Mouse (Mus musculus) ES-Bruce4 (cell line): Measurements from ENCODE around the gene Tspan13. TPM values are rescaled to one million over a fixed set of nuclear protein-coding genes. Genes with fewer than 3 reads are reported as not detected.

Source experiments
- H3K27ac ChIP-seq: 2 replicates; pipeline ENCODE4 v1.5.1; 2012; ENCODE audit warnings: low read length, inconsistent platforms; ENCODE audit not compliant: insufficient read depth
- H3K27me3 ChIP-seq: 2 replicates; pipeline ENCODE4 v1.6.1; 2012; ENCODE audit warnings: mild to moderate bottlenecking, low read length, inconsistent platforms; ENCODE audit not compliant: control insufficient read depth, poor library complexity, insufficient read depth, severe bottlenecking
- H3K36me3 ChIP-seq: 2 replicates; pipeline ENCODE4 v1.6.1; 2012; ENCODE audit warnings: inconsistent platforms, mild to moderate bottlenecking, low read length, moderate library complexity; ENCODE audit not compliant: control insufficient read depth, poor library complexity, insufficient read depth, severe bottlenecking
- H3K4me1 ChIP-seq: one replicate; pipeline ENCODE4 v1.8.1; 2011; ENCODE audit warnings: low read length; ENCODE audit not compliant: control insufficient read depth, insufficient read depth
- H3K4me3 ChIP-seq: 2 replicates; pipeline ENCODE4 v1.5.1; 2011; ENCODE audit warnings: low read depth, mild to moderate bottlenecking, low read length
- H3K9ac ChIP-seq: 2 replicates; pipeline ENCODE4 v1.6.1; 2012; ENCODE audit warnings: low read depth, mild to moderate bottlenecking, inconsistent platforms; ENCODE audit not compliant: poor library complexity, severe bottlenecking
- H3K9me3 ChIP-seq: replicated peaks from 2 replicates; pipeline ENCODE4 v1.6.1; 2012; ENCODE audit warnings: mild to moderate bottlenecking, low read length, inconsistent platforms; ENCODE audit not compliant: control insufficient read depth, poor library complexity, insufficient read depth, severe bottlenecking
- CTCF ChIP-seq: IDR thresholded peaks from one replicate; pipeline ENCODE4 v1.8.1; 2011; ENCODE audit warnings: low read depth, low read length
- EP300 ChIP-seq: IDR thresholded peaks from 2 replicates; pipeline ENCODE4 v1.6.1; 2011; ENCODE audit warnings: low read depth, low read length; ENCODE audit not compliant: insufficient read depth
- POLR2A ChIP-seq: IDR thresholded peaks from one replicate; pipeline ENCODE4 v1.8.1; 2011; ENCODE audit warnings: low read length; ENCODE audit not compliant: insufficient read depth
- polyA plus RNA-seq: library from polyadenylated mRNA; stranded (reverse); fragments of >200 nt; gene quantifications from 2 replicates; pipeline ENCODE4 v1.2.4, GENCODE M21; 2011; ENCODE audit warnings: low read depth; ENCODE audit not compliant: missing spikeins, insufficient read depth, insufficient read length

Tspan13 gene
- polyA plus RNA-seq, 1 experiment, result 37.8 TPM

GRCm38 (mm10) chr12:36019572-36019971 is 22.7 kb downstream of the Tspan13 start:
- Histone ChIP-seq H3K27ac (no peak overlapping the region), H3K4me3 (no peak overlapping the region), H3K36me3 (no peaks in the 10 kb centered on the region), H3K9ac (no peak overlapping the region), H3K4me1 (peaks cover 2% of the 10 kb centered on the region), H3K9me3 (no peaks in the 10 kb centered on the region), H3K27me3 (no peaks in the 10 kb centered on the region)
- TF ChIP-seq EP300, result no peak
- no peak for TF ChIP-seq CTCF
- no peak for TF ChIP-seq POLR2A

GRCm38 (mm10) chr12:36017791-36018190 is 24.5 kb downstream of the Tspan13 start:
- Histone ChIP-seq H3K27ac (no peak overlapping the region), H3K27me3 (no peaks in the 10 kb centered on the region), H3K9ac (no peak overlapping the region), H3K4me1 (peaks cover 2% of the 10 kb centered on the region), H3K9me3 (no peaks in the 10 kb centered on the region), H3K36me3 (no peaks in the 10 kb centered on the region), H3K4me3 (no peak overlapping the region)
- TF ChIP-seq CTCF, result peak; percentile 18
- no peak for TF ChIP-seq POLR2A
- TF ChIP-seq EP300, result no peak

GRCm38 (mm10) chr12:36013216-36013910 is 28.9 kb downstream of the Tspan13 start:
- Histone ChIP-seq H3K4me3 (no peak overlapping the region), H3K36me3 (no peaks in the 10 kb centered on the region), H3K9ac (no peak overlapping the region), H3K27ac (no peak overlapping the region), H3K4me1 (no peaks in the 10 kb centered on the region), H3K27me3 (no peaks in the 10 kb centered on the region), H3K9me3 (no peaks in the 10 kb centered on the region)
- TF ChIP-seq POLR2A (no peak), EP300 (no peak)

- H3K9ac ChIP-seq, result no peak overlapping the region
- H3K36me3 ChIP-seq, result no peaks in the 10 kb centered on the region
- TF ChIP-seq POLR2A, result no peak
- TF ChIP-seq CTCF, result no peak
- TF ChIP-seq EP300, result no peak
- no peak overlapping the region for H3K4me3 ChIP-seq
- H3K27ac ChIP-seq, result no peak overlapping the region
- no peaks in the 10 kb centered on the region for H3K9me3 ChIP-seq
- H3K4me1 ChIP-seq, result no peaks in the 10 kb centered on the region
- H3K27me3 ChIP-seq, result no peaks in the 10 kb centered on the region
These were observed 33.8 kb downstream of the Tspan13 start for GRCm38 (mm10) chr12:36008364-36009047.

GRCm38 (mm10) chr12:36007581-36007980 is 34.7 kb downstream of the Tspan13 start:
- H3K27me3 ChIP-seq, result no peaks in the 10 kb centered on the region
- H3K9me3 ChIP-seq, result no peaks in the 10 kb centered on the region
- no peak overlapping the region for H3K9ac ChIP-seq
- H3K36me3 ChIP-seq, result no peaks in the 10 kb centered on the region
- H3K27ac ChIP-seq, result no peak overlapping the region
- H3K4me1 ChIP-seq, result no peaks in the 10 kb centered on the region
- H3K4me3 ChIP-seq, result no peak overlapping the region
- TF ChIP-seq CTCF, result no peak
- TF ChIP-seq EP300, result no peak
- TF ChIP-seq POLR2A, result no peak

GRCm38 (mm10) chr12:36004714-36005113 is 37.6 kb downstream of the Tspan13 start:
- H3K36me3 ChIP-seq, result no peaks in the 10 kb centered on the region
- H3K27ac ChIP-seq, result no peak overlapping the region
- no peaks in the 10 kb centered on the region for H3K4me1 ChIP-seq
- no peak overlapping the region for H3K9ac ChIP-seq
- TF ChIP-seq EP300 (no peak), CTCF (no peak), POLR2A (no peak)
- no peaks in the 10 kb centered on the region for H3K27me3 ChIP-seq
- no peaks in the 10 kb centered on the region for H3K9me3 ChIP-seq
- no peak overlapping the region for H3K4me3 ChIP-seq
